Mouse (Mus musculus): ENCODE results near the gene Ankrd11. TPM values are rescaled to one million over a fixed set of nuclear protein-coding genes. Genes with fewer than 3 reads are reported as not detected.

Ankrd11 gene
- polyA plus RNA-seq, 1 experiment: 56.4 TPM

DNA sequence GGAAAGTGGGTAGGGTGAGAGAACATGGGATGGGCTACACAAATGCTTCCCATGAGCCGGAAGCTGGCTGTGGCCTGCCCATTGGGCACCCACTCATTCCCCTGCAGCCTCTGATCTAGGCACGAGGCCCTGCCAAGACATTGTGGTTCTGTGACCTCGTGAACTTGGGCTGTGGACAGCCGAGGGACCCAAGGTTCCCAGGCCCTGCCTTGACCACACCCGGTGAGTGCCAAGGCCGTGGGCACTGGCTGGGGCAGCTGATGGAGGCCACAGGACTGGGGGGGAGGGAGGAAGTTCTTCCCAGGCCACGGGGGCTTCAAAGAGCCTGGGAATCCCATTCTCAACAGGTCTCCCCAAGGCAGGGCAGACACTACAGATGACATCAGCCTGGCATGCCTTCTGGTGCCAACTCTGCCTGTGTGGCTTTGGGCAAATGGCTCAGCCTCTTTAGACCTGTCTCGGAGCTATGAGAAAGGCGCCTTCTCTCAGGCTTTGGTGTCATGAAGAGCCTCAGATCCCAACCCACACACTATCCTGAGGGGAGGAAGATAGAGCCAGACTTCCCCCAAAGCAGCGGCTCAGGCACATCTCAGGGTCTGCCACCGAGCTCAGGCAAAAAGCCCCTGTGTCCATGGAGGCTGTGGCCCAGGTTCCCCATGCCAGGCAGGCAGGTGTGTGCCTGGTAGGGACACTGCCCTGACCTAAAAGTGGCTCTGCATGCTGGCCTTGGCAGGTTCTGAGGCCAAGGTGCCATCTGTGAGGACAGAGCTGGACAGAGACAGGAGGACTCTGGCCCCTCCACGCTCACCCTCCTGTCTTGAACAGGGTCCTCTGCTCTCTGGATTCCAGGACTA is 190.2 kb downstream of the Ankrd11 start:
- H3K4me2 ChIP-seq (ENCODE audit: low read depth): peak overlapping the region; percentile 99
- H3ac ChIP-seq (ENCODE audit: control insufficient read depth, insufficient read length): peak overlapping the region; percentile 6
- H3K4me3 ChIP-seq: peak overlapping the region; percentile 95
- no peaks in the 10 kb centered on the region for H3K27me3 ChIP-seq (ENCODE audit: control insufficient read depth, insufficient read depth, insufficient read length)
- H3K36me3 ChIP-seq (ENCODE audit: control insufficient read depth, insufficient read depth): peaks cover 23% of the 10 kb centered on the region
- no peak for TF ChIP-seq REST (IDR thresholded peaks at IDR 0.05; ENCODE audit: insufficient read depth, insufficient read length)
- peak in 2 of 3 experiments; percentile 89 to 93 for TF ChIP-seq MYOD1 (IDR thresholded peaks at IDR 0.05; ENCODE audit: control insufficient read depth in 1 of 3, insufficient read length in 2 of 3, low read depth in 2 of 3)
- TF ChIP-seq MYOG (IDR thresholded peaks at IDR 0.05; ENCODE audit: control insufficient read depth in 1 of 3, insufficient read depth in 1 of 3, insufficient read length in 2 of 3, low read depth in 2 of 3): peak; percentile 35 to 96 (median 93)
- peak; percentile 92 for TF ChIP-seq TCF3 (IDR thresholded peaks at IDR 0.05; ENCODE audit: insufficient read length, low read depth)
- TF ChIP-seq TCF12 (IDR thresholded peaks at IDR 0.05; ENCODE audit: insufficient read depth, poor library complexity, severe bottlenecking): peak; percentile 81
- TF ChIP-seq MAX (IDR thresholded peaks at IDR 0.05; ENCODE audit: low read depth): peak; percentile 9
- no peak for TF ChIP-seq CEBPB (IDR thresholded peaks at IDR 0.05; ENCODE audit: insufficient read depth, poor library complexity, severe bottlenecking)
- peak; percentile 46 for TF ChIP-seq POLR2A (IDR thresholded peaks at IDR 0.05; ENCODE audit: insufficient read length, low read depth)
- TF ChIP-seq POLR2AphosphoS2 (IDR thresholded peaks at IDR 0.05; ENCODE audit: insufficient read length, low read depth): peak; percentile 58
- peak; percentile 2 for TF ChIP-seq USF1 (IDR thresholded peaks at IDR 0.05; ENCODE audit: low read depth)
- peak; percentile 58 for TF ChIP-seq SRF (IDR thresholded peaks at IDR 0.05; ENCODE audit: control insufficient read depth, insufficient read length, low read depth)
- no peak for TF ChIP-seq E2F4 (IDR thresholded peaks at IDR 0.05; ENCODE audit: insufficient read depth)
- H3K79me2 ChIP-seq (ENCODE audit: control insufficient read depth, insufficient read depth): peaks cover 55% of the 10 kb centered on the region

GRCm38 (mm10) chr8:122850641-122851240 is 191.3 kb downstream of the Ankrd11 start:
- TF ChIP-seq MYOD1 (IDR thresholded peaks at IDR 0.05; ENCODE audit: control insufficient read depth in 1 of 3, insufficient read length in 2 of 3, low read depth in 2 of 3) (peak; percentile 99 to 100 (median 100)), TCF3 (IDR thresholded peaks at IDR 0.05; ENCODE audit: insufficient read length, low read depth) (peak; percentile 100), TCF12 (IDR thresholded peaks at IDR 0.05; ENCODE audit: insufficient read depth, poor library complexity, severe bottlenecking) (peak; percentile 97), SRF (IDR thresholded peaks at IDR 0.05; ENCODE audit: control insufficient read depth, insufficient read length, low read depth) (peak; percentile 73), POLR2A (IDR thresholded peaks at IDR 0.05; ENCODE audit: insufficient read length, low read depth) (peak; percentile 96), MAX (IDR thresholded peaks at IDR 0.05; ENCODE audit: low read depth) (no peak), MYOG (IDR thresholded peaks at IDR 0.05; ENCODE audit: control insufficient read depth in 1 of 3, insufficient read depth in 1 of 3, insufficient read length in 2 of 3, low read depth in 2 of 3) (peak; percentile 99 to 100 (median 99)), POLR2AphosphoS2 (IDR thresholded peaks at IDR 0.05; ENCODE audit: insufficient read length, low read depth) (peak; percentile 96), CEBPB (IDR thresholded peaks at IDR 0.05; ENCODE audit: insufficient read depth, poor library complexity, severe bottlenecking) (no peak), REST (IDR thresholded peaks at IDR 0.05; ENCODE audit: insufficient read depth, insufficient read length) (no peak), USF1 (IDR thresholded peaks at IDR 0.05; ENCODE audit: low read depth) (no peak), E2F4 (IDR thresholded peaks at IDR 0.05; ENCODE audit: insufficient read depth) (no peak)
- no peak overlapping the region for H3ac ChIP-seq (ENCODE audit: control insufficient read depth, insufficient read length)
- H3K27me3 ChIP-seq (ENCODE audit: control insufficient read depth, insufficient read depth, insufficient read length): no peaks in the 10 kb centered on the region
- H3K79me2 ChIP-seq (ENCODE audit: control insufficient read depth, insufficient read depth): peaks cover 48% of the 10 kb centered on the region
- peak overlapping the region; percentile 99 for H3K4me2 ChIP-seq (ENCODE audit: low read depth)
- H3K36me3 ChIP-seq (ENCODE audit: control insufficient read depth, insufficient read depth): peaks cover 20% of the 10 kb centered on the region
- H3K4me3 ChIP-seq: peak overlapping the region; percentile 95

DNA sequence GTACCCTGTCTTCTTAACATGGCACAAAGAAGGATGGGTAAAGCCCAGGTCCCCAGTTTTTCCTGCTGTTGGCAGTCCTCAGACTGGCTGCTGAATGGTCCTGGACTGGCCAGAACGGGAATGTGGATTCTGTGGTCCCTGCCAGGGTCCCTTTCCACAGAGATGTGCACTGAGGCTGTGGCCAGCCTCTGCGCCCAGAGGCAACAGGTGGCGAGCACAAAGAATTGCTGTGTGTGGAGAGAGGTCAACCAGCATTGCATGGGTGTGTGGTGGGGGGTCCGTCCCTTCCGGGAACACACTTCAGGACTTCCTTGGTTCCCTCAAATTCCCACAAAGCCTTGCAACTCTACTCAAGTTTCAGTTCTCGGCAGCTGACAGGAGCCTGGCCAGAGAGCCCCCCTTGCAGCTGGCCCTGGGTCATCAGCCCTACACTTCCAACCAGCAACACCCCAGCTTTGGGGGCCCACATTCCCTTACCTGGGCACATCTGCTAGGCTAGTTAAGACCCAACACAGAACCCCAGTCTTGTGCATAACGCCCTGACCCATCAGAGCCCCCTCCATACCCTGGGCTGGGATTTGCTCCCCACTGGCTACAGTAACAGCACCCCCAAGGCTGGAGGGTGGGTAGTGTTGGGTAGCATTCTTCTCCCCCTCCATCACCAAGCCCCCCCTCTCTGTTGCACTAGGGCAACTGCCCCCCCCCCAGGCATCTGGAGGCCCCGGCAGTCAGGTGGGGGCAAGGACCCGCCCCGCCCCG is 192.7 kb downstream of the Ankrd11 start:
- Histone ChIP-seq H3K4me2 (ENCODE audit: low read depth) (peak overlapping the region; percentile 99), H3K79me2 (ENCODE audit: control insufficient read depth, insufficient read depth) (peaks cover 36% of the 10 kb centered on the region), H3ac (ENCODE audit: control insufficient read depth, insufficient read length) (peak overlapping the region; percentile 49), H3K36me3 (ENCODE audit: control insufficient read depth, insufficient read depth) (peaks cover 7% of the 10 kb centered on the region), H3K27me3 (ENCODE audit: control insufficient read depth, insufficient read depth, insufficient read length) (no peaks in the 10 kb centered on the region), H3K4me3 (peak overlapping the region; percentile 95)
- TF ChIP-seq MYOG (IDR thresholded peaks at IDR 0.05; ENCODE audit: control insufficient read depth in 1 of 3, insufficient read depth in 1 of 3, insufficient read length in 2 of 3, low read depth in 2 of 3): peak; percentile 53 to 93 (median 90)
- no peak for TF ChIP-seq MAX (IDR thresholded peaks at IDR 0.05; ENCODE audit: low read depth)
- no peak for TF ChIP-seq USF1 (IDR thresholded peaks at IDR 0.05; ENCODE audit: low read depth)
- TF ChIP-seq POLR2AphosphoS2 (IDR thresholded peaks at IDR 0.05; ENCODE audit: insufficient read length, low read depth): peak; percentile 94
- TF ChIP-seq TCF3 (IDR thresholded peaks at IDR 0.05; ENCODE audit: insufficient read length, low read depth): peak; percentile 77
- peak in 2 of 3 experiments; percentile 91 to 93 for TF ChIP-seq MYOD1 (IDR thresholded peaks at IDR 0.05; ENCODE audit: control insufficient read depth in 1 of 3, insufficient read length in 2 of 3, low read depth in 2 of 3)
- TF ChIP-seq REST (IDR thresholded peaks at IDR 0.05; ENCODE audit: insufficient read depth, insufficient read length): peak; percentile 9
- TF ChIP-seq CEBPB (IDR thresholded peaks at IDR 0.05; ENCODE audit: insufficient read depth, poor library complexity, severe bottlenecking): 0 out of 2 replicates have a peak, but pooled peaks have one; percentile 14
- peak; percentile 68 for TF ChIP-seq POLR2A (IDR thresholded peaks at IDR 0.05; ENCODE audit: insufficient read length, low read depth)
- no peak for TF ChIP-seq SRF (IDR thresholded peaks at IDR 0.05; ENCODE audit: control insufficient read depth, insufficient read length, low read depth)
- no peak for TF ChIP-seq E2F4 (IDR thresholded peaks at IDR 0.05; ENCODE audit: insufficient read depth)
- TF ChIP-seq TCF12 (IDR thresholded peaks at IDR 0.05; ENCODE audit: insufficient read depth, poor library complexity, severe bottlenecking): peak; percentile 61

Data from myocyte (in vitro differentiated cells).